Comparison of ENCODE assay signal across 26 mouse cellular contexts in the genomic region with DNA sequence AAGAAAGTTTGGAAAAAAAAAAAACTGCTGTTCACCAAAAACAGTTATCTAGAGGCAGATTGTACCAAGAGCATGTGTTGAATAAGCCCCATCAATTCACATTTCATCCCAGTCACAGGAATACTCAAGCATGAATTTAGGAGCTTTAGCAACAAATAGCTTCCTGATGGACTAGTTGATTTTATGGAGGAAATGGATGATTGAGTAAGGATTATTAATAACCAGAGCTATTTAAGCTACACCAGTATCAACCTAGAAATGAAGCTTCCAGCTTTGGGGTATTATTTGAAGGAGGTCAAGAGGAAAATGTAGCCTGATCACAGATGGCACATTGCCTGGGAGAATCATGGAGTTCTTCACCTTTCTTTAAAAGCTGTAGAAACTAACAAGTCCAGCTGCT. TPM values are rescaled to one million over a fixed set of nuclear protein-coding genes. Genes with fewer than 3 reads are reported as not detected.
"Had no signal": no experiment of that assay in that cellular context is flagged by ENCODE, and none has a peak within 500 bp of the region (broad histone marks: within the 10 kb centered on the region; RNA-seq: fewer than 3 reads in every experiment).

No protein-coding gene starts in this region.

- DNase-seq: cerebellum, adult 8-10 months; cerebellum, adult 9-10 months; cerebellum, adult 9-11 months; cerebellum, postnatal 10 days; cerebellum, postnatal 14 days; cerebellum, postnatal 25 days; cerebellum, postnatal 36 days; embryo, embryonic 11 days; forebrain, postnatal 0 days; gastrocnemius, adult 2 months; gastrocnemius, postnatal 10 days; gastrocnemius, postnatal 14 days; gastrocnemius, postnatal 25 days; gastrocnemius, postnatal 36 days; heart, adult 11 months; heart, adult 18-20 months; heart, adult 2 months had no signal

- H3K36me3 ChIP-seq: embryonic facial prominence, embryonic 10.5 days; embryonic facial prominence, embryonic 12.5 days; embryonic facial prominence, embryonic 13.5 days; embryonic facial prominence, embryonic 15.5 days; forebrain, embryonic 10.5 days; forebrain, embryonic 12.5 days; forebrain, embryonic 15.5 days had no signal

- H3K27me3 ChIP-seq: embryonic facial prominence, embryonic 12.5 days; embryonic facial prominence, embryonic 13.5 days; embryonic facial prominence, embryonic 15.5 days; forebrain, embryonic 12.5 days; forebrain, embryonic 13.5 days; forebrain, embryonic 15.5 days had no signal

- H3K4me3 ChIP-seq: embryonic facial prominence, embryonic 10.5 days; embryonic facial prominence, embryonic 12.5 days; embryonic facial prominence, embryonic 13.5 days; embryonic facial prominence, embryonic 15.5 days; erythroblast, embryonic 14.5 days; forebrain, embryonic 10.5 days; forebrain, embryonic 12.5 days; forebrain, embryonic 13.5 days; forebrain, embryonic 15.5 days; gastrocnemius, adult 2 months; heart, adult 2 months had no signal

- H3K4me1 ChIP-seq: embryonic facial prominence, embryonic 10.5 days; embryonic facial prominence, embryonic 12.5 days; embryonic facial prominence, embryonic 13.5 days; embryonic facial prominence, embryonic 15.5 days; forebrain, embryonic 10.5 days; forebrain, embryonic 12.5 days; forebrain, embryonic 13.5 days; forebrain, embryonic 15.5 days had no signal

- H3K27ac ChIP-seq: embryonic facial prominence, embryonic 10.5 days; embryonic facial prominence, embryonic 12.5 days; embryonic facial prominence, embryonic 13.5 days; embryonic facial prominence, embryonic 15.5 days; forebrain, embryonic 10.5 days; forebrain, embryonic 12.5 days; forebrain, embryonic 13.5 days; forebrain, embryonic 15.5 days; gastrocnemius, adult 2 months; heart, adult 2 months had no signal

- H3K9me3 ChIP-seq: embryonic facial prominence, embryonic 10.5 days; embryonic facial prominence, embryonic 12.5 days; embryonic facial prominence, embryonic 13.5 days; embryonic facial prominence, embryonic 15.5 days; forebrain, embryonic 13.5 days; forebrain, embryonic 15.5 days had no signal

RNA-seq across cellular contexts. Expression of a gene that starts 57.9 kb away (rescaled TPM):
- polyA plus RNA-seq: erythroblast, embryonic 14.5 days had no signal
